Mouse (Mus musculus) limb, embryonic 14.5 days (tissue): ENCODE results near the gene Rhou. TPM values are rescaled to one million over a fixed set of nuclear protein-coding genes. Genes with fewer than 3 reads are reported as not detected.

ENCODE experiments used
- ATAC-seq: fragments of 200-750 bp; cut with Nextera tagmentation; 2 replicates; pipeline ENCODE4 v1.8.0; 2017; ENCODE audit warnings: low read depth, moderate number of reproducible peaks, moderate TSS enrichment; ENCODE audit not compliant: low FRiP score
- DNase-seq: peaks from one replicate; pipeline ENCODE4 v3.0.0-alpha.2; 2015; ENCODE audit warnings: low spot score
- H3K27ac ChIP-seq: fragments of 300-500 bp; sonication (generic); replicated peaks from 2 replicates; pipeline ENCODE4 v1.5.1; 2014; ENCODE audit warnings: low read depth, mild to moderate bottlenecking, low read length, moderate library complexity, mixed read lengths
- H3K27me3 ChIP-seq: fragments of 300-500 bp; sonication (generic); 2 replicates; pipeline ENCODE4 v1.6.1; 2014; ENCODE audit warnings: low read length, mixed read lengths; ENCODE audit not compliant: control insufficient read depth, insufficient read depth
- H3K36me3 ChIP-seq: fragments of 300-500 bp; sonication (generic); 2 replicates; pipeline ENCODE4 v1.6.1; 2014; ENCODE audit warnings: mild to moderate bottlenecking, low read length, moderate library complexity, mixed read lengths; ENCODE audit not compliant: control insufficient read depth, insufficient read depth
- H3K4me1 ChIP-seq: fragments of 300-500 bp; sonication (generic); 2 replicates; pipeline ENCODE4 v1.6.1; 2014; ENCODE audit warnings: antibody characterized with exemption, low read length, mixed read lengths; ENCODE audit not compliant: control insufficient read depth, insufficient read depth
- H3K4me2 ChIP-seq: fragments of 300-500 bp; sonication (generic); replicated peaks from 2 replicates; pipeline ENCODE4 v1.6.1; 2014; ENCODE audit warnings: low read depth, mild to moderate bottlenecking, low read length, moderate library complexity; ENCODE audit not compliant: severe bottlenecking
- H3K4me3 ChIP-seq: fragments of 300-500 bp; sonication (generic); replicated peaks from 2 replicates; pipeline ENCODE4 v1.5.1; 2014; ENCODE audit warnings: low read length
- H3K9ac ChIP-seq: fragments of 300-500 bp; sonication (generic); 2 replicates; pipeline ENCODE4 v1.6.1; 2014; ENCODE audit warnings: mild to moderate bottlenecking, low read depth, low read length, moderate library complexity; ENCODE audit not compliant: severe bottlenecking
- H3K9me3 ChIP-seq: fragments of 300-500 bp; sonication (generic); 2 replicates; pipeline ENCODE4 v1.6.1; 2016; ENCODE audit warnings: low read length; ENCODE audit not compliant: control insufficient read depth
- POLR2A ChIP-seq: fragments of 200-500 bp; IDR thresholded peaks from 2 replicates; pipeline ENCODE4 v1.8.0; 2012; ENCODE audit warnings: inconsistent platforms, mild to moderate bottlenecking, moderate library complexity, borderline replicate concordance; ENCODE audit not compliant: insufficient read depth, insufficient read length; ENCODE audit errors: extremely low read depth
- WGBS: fragments of 180-500 bp; shearing (Covaris S2); extraction: QIAGEN DNeasy Blood & Tissue Kit; methylation state at CpG from one replicate; pipeline ENCODE4 v1.1.7; 2014; 5-methylcytosine and 5-hydroxymethylcytosine counted together
- polyA plus RNA-seq, 2 experiments: library from polyadenylated mRNA; depleted of rRNA in 1 of 2; stranded (reverse) in 1 of 2; unstranded in 1 of 2; fragments of >200 nt; fragmentation: Nextera tagmentation in 1 of 2; extraction: Ambion mirVana in 1 of 2; gene quantifications; 2 replicates each; pipeline versions ENCODE4 v1.2.1 to v1.2.3; 2012 to 2014

Rhou gene
- polyA plus RNA-seq, 2 experiments: 11.0 to 21.2 TPM

- DNase-seq (no peak), ATAC-seq (no peak)
- no peak overlapping the region for H3K9ac ChIP-seq
- no peaks in the 10 kb centered on the region for H3K27me3 ChIP-seq
- H3K27ac ChIP-seq: no peak overlapping the region
- no peaks in the 10 kb centered on the region for H3K4me1 ChIP-seq
- H3K9me3 ChIP-seq: no peaks in the 10 kb centered on the region
- H3K36me3 ChIP-seq: no peaks in the 10 kb centered on the region
- H3K4me3 ChIP-seq: no peak overlapping the region
- TF ChIP-seq POLR2A: no peak
- no peak overlapping the region for H3K4me2 ChIP-seq
- 84% methylated on average over 10 of the region's 10 CpGs for WGBS
Observed at GRCm38 (mm10) chr8:123692165-123692962, 38.6 kb downstream of the Rhou start.

GRCm38 (mm10) chr8:123696167-123696566, 42.4 kb downstream of the Rhou start:
- 50% methylated on average over 9 of the region's 9 CpGs for WGBS
- Histone ChIP-seq H3K36me3 (no peaks in the 10 kb centered on the region), H3K4me3 (no peak overlapping the region), H3K27ac (no peak overlapping the region), H3K4me2 (no peak overlapping the region), H3K4me1 (peaks cover 9% of the 10 kb centered on the region), H3K27me3 (no peaks in the 10 kb centered on the region), H3K9ac (no peak overlapping the region), H3K9me3 (no peaks in the 10 kb centered on the region)
- TF ChIP-seq POLR2A: no peak
- DNase-seq (no peak), ATAC-seq (no peak)

- H3K4me3 ChIP-seq: no peak overlapping the region
- no peak for TF ChIP-seq POLR2A
- H3K4me1 ChIP-seq: peaks cover 12% of the 10 kb centered on the region
- H3K9me3 ChIP-seq: no peaks in the 10 kb centered on the region
- no peak overlapping the region for H3K27ac ChIP-seq
- WGBS: 50% methylated on average over 5 of the region's 5 CpGs
- no peaks in the 10 kb centered on the region for H3K36me3 ChIP-seq
- DNase-seq (no peak), ATAC-seq (no peak)
- no peak overlapping the region for H3K4me2 ChIP-seq
- no peak overlapping the region for H3K9ac ChIP-seq
- no peaks in the 10 kb centered on the region for H3K27me3 ChIP-seq
Observed at GRCm38 (mm10) chr8:123697329-123697728, 43.6 kb downstream of the Rhou start.

DNA sequence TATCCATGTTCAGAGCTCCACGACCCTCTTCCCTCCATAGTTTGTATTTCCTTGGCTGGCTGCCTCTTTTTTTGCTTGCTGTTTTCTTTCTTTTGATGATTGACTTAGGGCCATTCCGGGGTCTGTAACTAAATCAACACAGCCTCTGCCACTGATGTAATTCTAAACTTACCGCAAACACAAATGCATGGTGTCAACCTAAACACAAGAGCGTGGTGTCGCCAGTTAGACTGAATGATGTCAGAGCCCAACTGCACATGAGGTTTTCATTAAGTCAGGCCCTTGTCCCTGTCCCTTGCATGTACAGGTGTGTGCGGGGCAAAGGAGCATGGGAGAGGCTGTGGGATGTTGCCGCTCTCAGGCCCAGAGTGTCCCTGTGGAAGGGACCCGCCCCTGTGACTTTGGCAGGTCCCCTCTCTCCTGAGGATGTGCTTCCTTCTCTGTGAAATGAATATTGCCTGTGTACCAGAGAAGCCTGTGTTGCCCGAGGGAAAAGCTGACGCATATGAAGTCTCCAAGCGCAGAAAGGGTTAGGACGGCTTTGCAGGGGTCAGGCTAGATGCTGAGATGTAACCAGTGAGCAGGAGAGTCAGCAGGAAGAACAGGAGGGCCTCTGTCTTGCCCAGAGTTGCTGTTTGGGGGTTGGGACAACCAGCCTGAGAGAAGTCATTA, 46.8 kb downstream of the Rhou start:
- Histone ChIP-seq H3K4me1 (peaks cover 12% of the 10 kb centered on the region), H3K9me3 (no peaks in the 10 kb centered on the region), H3K9ac (no peak overlapping the region), H3K27me3 (no peaks in the 10 kb centered on the region), H3K36me3 (no peaks in the 10 kb centered on the region), H3K4me2 (no peak overlapping the region), H3K27ac (no peak overlapping the region), H3K4me3 (no peak overlapping the region)
- no peak for TF ChIP-seq POLR2A
- WGBS: 31% methylated on average over 12 of the region's 12 CpGs
- DNase-seq: peak; percentile 14
- peak; percentile 66 for ATAC-seq

- Histone ChIP-seq H3K36me3 (no peaks in the 10 kb centered on the region), H3K9me3 (no peaks in the 10 kb centered on the region), H3K9ac (no peak overlapping the region), H3K27me3 (no peaks in the 10 kb centered on the region), H3K27ac (no peak overlapping the region), H3K4me3 (no peak overlapping the region), H3K4me2 (no peak overlapping the region), H3K4me1 (peaks cover 12% of the 10 kb centered on the region)
- peak; percentile 6 for DNase-seq
- WGBS: 61% methylated on average over 15 of the region's 15 CpGs
- TF ChIP-seq POLR2A: no peak
- ATAC-seq: no peak
Observed at GRCm38 (mm10) chr8:123701952-123702587, 48.3 kb downstream of the Rhou start.
